Mouse (Mus musculus) brain, embryonic 14.5 days (tissue): ENCODE results near the gene Slc35d3.

Experiments used
- CTCF ChIP-seq: fragments of 200-500 bp; IDR thresholded peaks from 2 replicates; pipeline ENCODE4 v1.5.1; 2012; ENCODE audit warnings: inconsistent platforms, mild to moderate bottlenecking, moderate library complexity, borderline replicate concordance; ENCODE audit not compliant: insufficient read depth, insufficient read length; ENCODE audit errors: extremely low read depth
- POLR2A ChIP-seq: fragments of 200-500 bp; IDR thresholded peaks from 2 replicates; pipeline ENCODE4 v1.6.1; 2012; ENCODE audit warnings: mild to moderate bottlenecking, inconsistent platforms, borderline replicate concordance; ENCODE audit not compliant: poor library complexity, insufficient read depth, insufficient read length, severe bottlenecking; ENCODE audit errors: extremely low read depth

DNA sequence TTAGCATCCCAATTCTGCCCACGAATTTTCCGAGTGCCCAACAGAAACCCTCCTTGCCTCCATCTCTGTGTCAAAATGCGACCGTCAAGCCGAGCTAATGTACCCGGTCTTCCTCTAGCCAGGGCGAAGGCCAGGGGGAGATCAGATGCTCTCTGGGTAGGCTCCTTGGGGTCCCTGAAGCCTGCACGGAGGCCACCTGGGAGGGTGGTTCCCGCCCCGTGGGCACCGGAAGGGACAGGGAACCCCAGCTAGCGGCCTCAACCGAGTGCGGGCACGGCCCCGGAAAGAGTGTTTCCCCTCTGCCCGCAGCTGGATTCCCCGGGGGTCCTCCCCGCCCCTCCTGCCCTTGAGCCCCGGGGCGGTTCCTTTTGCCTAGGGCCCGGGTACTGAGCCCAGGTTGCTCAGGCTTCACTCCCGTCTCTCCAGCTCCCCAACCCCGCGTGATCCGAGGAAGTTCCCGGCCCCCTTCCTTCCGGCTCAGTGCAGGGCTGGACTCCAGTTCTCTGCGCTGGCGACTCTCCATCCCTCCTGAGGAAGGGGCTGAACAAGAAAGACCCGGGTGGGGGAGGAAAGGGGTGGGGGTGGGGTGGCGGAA is 1.4 kb downstream of the Slc35d3 start:
- TF ChIP-seq CTCF (no peak), POLR2A (no peak)
